10 mouse cellular contexts compared by ENCODE assay signal in genomic region chr8:94781838-94782235, GRCm38 (mm10). TPM values are rescaled to one million over a fixed set of nuclear protein-coding genes. Genes with fewer than 3 reads are reported as not detected.
A peak's percentile ranks its signal among the peaks of the same experiment; 100 is the strongest.
DNase-seq lines count a peak whose midpoint lies in the region; ATAC-seq lines count a peak whose summit lies in the region.
"Had no signal": no experiment of that assay in that cellular context is flagged by ENCODE, and none has a peak within 500 bp of the region (broad histone marks: within the 10 kb centered on the region; RNA-seq: fewer than 3 reads in every experiment).

No protein-coding gene starts in this region.

- no peak overlapping the region for H3K4me3 ChIP-seq in hindbrain, embryonic 11.5 days (ENCODE audit: low read depth, low read length)
- H3K4me3 ChIP-seq in hindbrain, embryonic 12.5 days, result no peak overlapping the region
- no peak overlapping the region for H3K4me3 ChIP-seq in embryonic facial prominence, embryonic 12.5 days
- H3K4me3 ChIP-seq in neural tube, embryonic 13.5 days, result no peak overlapping the region

- no peak; the same call in 1 of the 2 replicates for ATAC-seq in hindbrain, embryonic 11.5 days (ENCODE audit: low FRiP score)
- no peak for ATAC-seq in hindbrain, embryonic 12.5 days (ENCODE audit: low FRiP score)
- ATAC-seq in embryonic facial prominence, embryonic 12.5 days (ENCODE audit: insufficient number of reproducible peaks, insufficient read depth, low FRiP score, low TSS enrichment), result no peak
- peak; percentile 30; the same call in 1 of the 2 replicates for ATAC-seq in neural tube, embryonic 13.5 days (ENCODE audit: low read depth)
- ATAC-seq in erythroid progenitor cell, adult 5-6 weeks (replicated peaks; ENCODE audit: low FRiP score, poor library complexity, severe bottlenecking), result no peak
- no peak for ATAC-seq in megakaryocyte, adult 5-6 weeks (ENCODE audit: poor library complexity, severe bottlenecking)

- H3K9ac ChIP-seq in hindbrain, embryonic 11.5 days (ENCODE audit: low read depth, low read length), result no peak overlapping the region
- no peak overlapping the region for H3K9ac ChIP-seq in hindbrain, embryonic 12.5 days
- H3K9ac ChIP-seq in embryonic facial prominence, embryonic 12.5 days, result no peak overlapping the region
- H3K9ac ChIP-seq in neural tube, embryonic 13.5 days, result no peak overlapping the region

- H3K9me3 ChIP-seq in hindbrain, embryonic 11.5 days (ENCODE audit: control insufficient read depth, low read length), result no peaks in the 10 kb centered on the region
- no peaks in the 10 kb centered on the region for H3K9me3 ChIP-seq in hindbrain, embryonic 12.5 days (replicated peaks)
- no peaks in the 10 kb centered on the region for H3K9me3 ChIP-seq in embryonic facial prominence, embryonic 12.5 days
- no peaks in the 10 kb centered on the region for H3K9me3 ChIP-seq in neural tube, embryonic 13.5 days

- H3K4me1 ChIP-seq in hindbrain, embryonic 11.5 days (replicated peaks; ENCODE audit: control insufficient read depth, insufficient read depth, low read length), result no peaks in the 10 kb centered on the region; the same call in 1 of the 2 replicates
- peaks cover 24% of the 10 kb centered on the region for H3K4me1 ChIP-seq in hindbrain, embryonic 12.5 days
- H3K4me1 ChIP-seq in embryonic facial prominence, embryonic 12.5 days, result peaks cover 24% of the 10 kb centered on the region
- peaks cover 22% of the 10 kb centered on the region for H3K4me1 ChIP-seq in neural tube, embryonic 13.5 days (replicated peaks)

- no peaks in the 10 kb centered on the region for H3K36me3 ChIP-seq in hindbrain, embryonic 11.5 days (ENCODE audit: control insufficient read depth, insufficient read depth, low read length)
- no peaks in the 10 kb centered on the region for H3K36me3 ChIP-seq in hindbrain, embryonic 12.5 days
- H3K36me3 ChIP-seq in embryonic facial prominence, embryonic 12.5 days, result no peaks in the 10 kb centered on the region
- H3K36me3 ChIP-seq in neural tube, embryonic 13.5 days, result no peaks in the 10 kb centered on the region

- H3K27ac ChIP-seq in hindbrain, embryonic 11.5 days (ENCODE audit: low read depth, low read length), result no peak overlapping the region
- no peak overlapping the region for H3K27ac ChIP-seq in hindbrain, embryonic 12.5 days
- H3K27ac ChIP-seq in embryonic facial prominence, embryonic 12.5 days, result no peak overlapping the region
- H3K27ac ChIP-seq in neural tube, embryonic 13.5 days (replicated peaks), result no peak overlapping the region
- H3K27ac ChIP-seq: macrophage had no signal

- H3K4me2 ChIP-seq in hindbrain, embryonic 11.5 days (replicated peaks; ENCODE audit: low read depth, low read length), result no peak overlapping the region
- H3K4me2 ChIP-seq in hindbrain, embryonic 12.5 days (replicated peaks), result no peak overlapping the region
- peak overlapping the region; percentile 17; the same call in 1 of the 2 replicates for H3K4me2 ChIP-seq in embryonic facial prominence, embryonic 12.5 days (replicated peaks)
- no peak overlapping the region for H3K4me2 ChIP-seq in neural tube, embryonic 13.5 days

- WGBS in hindbrain, embryonic 11.5 days, result 9% methylated on average over 11 of the region's 11 CpGs
- WGBS in hindbrain, embryonic 12.5 days, result 8% methylated on average over 11 of the region's 11 CpGs
- 10% methylated on average over 11 of the region's 11 CpGs for WGBS in embryonic facial prominence, embryonic 12.5 days
- WGBS in neural tube, embryonic 13.5 days, result 10% methylated on average over 11 of the region's 11 CpGs

- peak; percentile 17 for DNase-seq in hindbrain, embryonic 11.5 days (ENCODE audit: low spot score)
- DNase-seq in kidney, postnatal 10 days, result peak; percentile 80
- no peak for DNase-seq in spleen, postnatal 36 days (ENCODE audit: low spot score in 2 of 2)

- no peaks in the 10 kb centered on the region for H3K27me3 ChIP-seq in hindbrain, embryonic 11.5 days (ENCODE audit: control insufficient read depth, insufficient read depth, low read length)
- H3K27me3 ChIP-seq in hindbrain, embryonic 12.5 days, result no peaks in the 10 kb centered on the region
- H3K27me3 ChIP-seq in embryonic facial prominence, embryonic 12.5 days, result no peaks in the 10 kb centered on the region
- H3K27me3 ChIP-seq in neural tube, embryonic 13.5 days, result no peaks in the 10 kb centered on the region

RNA-seq across cellular contexts. Expression of gene Cx3cl1, which starts 10.0 kb away (rescaled TPM):
- 9.9 and 10.9 TPM in 2 replicates for polyA plus RNA-seq in hindbrain, embryonic 11.5 days (2014; fragmentation: Nextera tagmentation; extraction: Ambion mirVana)
- 10.6 and 14.2 TPM in 2 replicates for polyA plus RNA-seq in hindbrain, embryonic 12.5 days (2016; fragmentation: Nextera tagmentation; extraction: Ambion mirVana)
- 4.6 and 5.3 TPM in 2 replicates for polyA plus RNA-seq in embryonic facial prominence, embryonic 12.5 days (2016; fragmentation: Nextera tagmentation; extraction: Ambion mirVana)
- 17.8 and 17.9 TPM in 2 replicates for polyA plus RNA-seq in neural tube, embryonic 13.5 days (2015; fragmentation: Nextera tagmentation; extraction: Ambion mirVana)
- total RNA-seq in erythroid progenitor cell, adult 5-6 weeks (2015; ENCODE audit: low replicate concordance), result 7.5 TPM in 1 of 2 replicates, not detected in the other
- 0.13 and 0.38 TPM in 2 replicates for total RNA-seq in erythroid progenitor cell, adult 5-6 weeks (2017; ENCODE audit: low replicate concordance)
- total RNA-seq in megakaryocyte, adult 5-6 weeks (2015), result 0.13 and 0.18 TPM in 2 replicates
- total RNA-seq in megakaryocyte, adult 5-6 weeks (2017), result not detected in 2 replicates

RNA-seq across cellular contexts. Expression of gene Ccl17, which starts 28.4 kb away (rescaled TPM):
- polyA plus RNA-seq in hindbrain, embryonic 11.5 days (2014; fragmentation: Nextera tagmentation; extraction: Ambion mirVana), result not detected in 2 replicates
- polyA plus RNA-seq in hindbrain, embryonic 12.5 days (2016; fragmentation: Nextera tagmentation; extraction: Ambion mirVana), result not detected in 2 replicates
- polyA plus RNA-seq in embryonic facial prominence, embryonic 12.5 days (2016; fragmentation: Nextera tagmentation; extraction: Ambion mirVana), result not detected in 2 replicates
- polyA plus RNA-seq in neural tube, embryonic 13.5 days (2015; fragmentation: Nextera tagmentation; extraction: Ambion mirVana), result not detected in 2 replicates
- total RNA-seq in erythroid progenitor cell, adult 5-6 weeks (2015; ENCODE audit: low replicate concordance), result not detected in 2 replicates
- total RNA-seq in erythroid progenitor cell, adult 5-6 weeks (2017; ENCODE audit: low replicate concordance), result not detected in 2 replicates
- total RNA-seq in megakaryocyte, adult 5-6 weeks (2015), result 2.4 TPM in 1 of 2 replicates, not detected in the other
- 1.4 TPM in 1 of 2 replicates, not detected in the other for total RNA-seq in megakaryocyte, adult 5-6 weeks (2017)
- polyA plus RNA-seq: brain, embryonic 14.5 days; macrophage had no signal

RNA-seq across cellular contexts. Expression of gene Ccl22, which starts 36.4 kb away (rescaled TPM):
- not detected in 2 replicates for polyA plus RNA-seq in hindbrain, embryonic 11.5 days (2014; fragmentation: Nextera tagmentation; extraction: Ambion mirVana)
- polyA plus RNA-seq in hindbrain, embryonic 12.5 days (2016; fragmentation: Nextera tagmentation; extraction: Ambion mirVana), result not detected in 2 replicates
- not detected in 2 replicates for polyA plus RNA-seq in embryonic facial prominence, embryonic 12.5 days (2016; fragmentation: Nextera tagmentation; extraction: Ambion mirVana)
- not detected in 2 replicates for polyA plus RNA-seq in neural tube, embryonic 13.5 days (2015; fragmentation: Nextera tagmentation; extraction: Ambion mirVana)
- total RNA-seq in erythroid progenitor cell, adult 5-6 weeks (2015; ENCODE audit: low replicate concordance), result 0.72 TPM in 1 of 2 replicates, not detected in the other
- total RNA-seq in erythroid progenitor cell, adult 5-6 weeks (2017; ENCODE audit: low replicate concordance), result 2.3 TPM in 1 of 2 replicates, not detected in the other
- not detected in 2 replicates for total RNA-seq in megakaryocyte, adult 5-6 weeks (2015)
- not detected in 2 replicates for total RNA-seq in megakaryocyte, adult 5-6 weeks (2017)

RNA-seq across cellular contexts. Expression of gene Coq9, which starts 56.3 kb away (rescaled TPM):
- 52.3 and 55.0 TPM in 2 replicates for polyA plus RNA-seq in hindbrain, embryonic 11.5 days (2014; fragmentation: Nextera tagmentation; extraction: Ambion mirVana)
- 52.6 and 55.3 TPM in 2 replicates for polyA plus RNA-seq in hindbrain, embryonic 12.5 days (2016; fragmentation: Nextera tagmentation; extraction: Ambion mirVana)
- polyA plus RNA-seq in embryonic facial prominence, embryonic 12.5 days (2016; fragmentation: Nextera tagmentation; extraction: Ambion mirVana), result 61.8 and 66.3 TPM in 2 replicates
- polyA plus RNA-seq in neural tube, embryonic 13.5 days (2015; fragmentation: Nextera tagmentation; extraction: Ambion mirVana), result 57.7 and 64.4 TPM in 2 replicates
- 27.8 and 34.8 TPM in 2 replicates for total RNA-seq in erythroid progenitor cell, adult 5-6 weeks (2015; ENCODE audit: low replicate concordance)
- 42.1 and 47.1 TPM in 2 replicates for total RNA-seq in erythroid progenitor cell, adult 5-6 weeks (2017; ENCODE audit: low replicate concordance)
- total RNA-seq in megakaryocyte, adult 5-6 weeks (2015), result 12.8 and 16.6 TPM in 2 replicates
- 22.1 and 24.8 TPM in 2 replicates for total RNA-seq in megakaryocyte, adult 5-6 weeks (2017)

RNA-seq across cellular contexts. Expression of gene Ciapin1, which starts 56.3 kb away (rescaled TPM):
- 124 and 145 TPM in 2 replicates for polyA plus RNA-seq in hindbrain, embryonic 11.5 days (2014; fragmentation: Nextera tagmentation; extraction: Ambion mirVana)
- 169 and 178 TPM in 2 replicates for polyA plus RNA-seq in hindbrain, embryonic 12.5 days (2016; fragmentation: Nextera tagmentation; extraction: Ambion mirVana)
- polyA plus RNA-seq in embryonic facial prominence, embryonic 12.5 days (2016; fragmentation: Nextera tagmentation; extraction: Ambion mirVana), result 141 and 144 TPM in 2 replicates
- polyA plus RNA-seq in neural tube, embryonic 13.5 days (2015; fragmentation: Nextera tagmentation; extraction: Ambion mirVana), result 178 and 204 TPM in 2 replicates
- total RNA-seq in erythroid progenitor cell, adult 5-6 weeks (2015; ENCODE audit: low replicate concordance), result 27.4 and 66.7 TPM in 2 replicates
- total RNA-seq in erythroid progenitor cell, adult 5-6 weeks (2017; ENCODE audit: low replicate concordance), result 36.8 and 46.6 TPM in 2 replicates
- 13.0 and 28.9 TPM in 2 replicates for total RNA-seq in megakaryocyte, adult 5-6 weeks (2015)
- 13.5 and 19.5 TPM in 2 replicates for total RNA-seq in megakaryocyte, adult 5-6 weeks (2017)

Comparison
In these comparisons a context has a peak if more than half of its experiments do, and no peak if none do; other contexts are left out.
1. DNase-seq: peak in hindbrain, embryonic 11.5 days (single experiment) and kidney, postnatal 10 days (single experiment); none in spleen, postnatal 36 days (0 of 2).